Mouse (Mus musculus): ENCODE measurements at regions not wholly inside any gene's neighbourhood (a gene's known extent, or its start where the extent isn't known, plus 50 kb on each side); places are given as distances from the start of the nearest gene placed in this dataset.

- Histone ChIP-seq H3K27ac (ENCODE audit: control insufficient read depth, low read depth, low read length) (no peak overlapping the region), H3K9ac (ENCODE audit: control insufficient read depth, low read depth, low read length, poor library complexity, severe bottlenecking) (no peak overlapping the region), H3K36me3 (ENCODE audit: control insufficient read depth in 1 of 2, insufficient read depth in 2 of 2, low read length in 2 of 2) (no peaks in the 10 kb centered on the region), H3K27me3 (ENCODE audit: control insufficient read depth in 1 of 2, insufficient read depth in 2 of 2, low read length in 2 of 2) (no peaks in the 10 kb centered on the region), H3K79me2 (ENCODE audit: control insufficient read depth, insufficient read depth, low read length, poor library complexity) (no peaks in the 10 kb centered on the region), H3K4me1 (ENCODE audit: control insufficient read depth in 1 of 2, insufficient read depth in 2 of 2, low read length in 2 of 2) (no peaks in the 10 kb centered on the region), H3K4me3 (ENCODE audit: control insufficient read depth in 1 of 2, insufficient read depth in 1 of 2, low read depth in 2 of 2, low read length in 2 of 2) (no peak overlapping the region), H3K9me3 (replicated peaks; ENCODE audit: insufficient read depth, low read length) (no peaks in the 10 kb centered on the region)
- no peak for DNase-seq (ENCODE audit: low read depth, low spot score)
- TF ChIP-seq BHLHE40 (IDR thresholded peaks at IDR 0.05; ENCODE audit: borderline replicate concordance, low read depth, low read length) (no peak), POLR2AphosphoS5 (IDR thresholded peaks at IDR 0.05; ENCODE audit: borderline replicate concordance, low read depth, low read length) (no peak), ELF1 (IDR thresholded peaks at IDR 0.05; ENCODE audit: low read depth, low read length) (no peak), MYB (IDR thresholded peaks at IDR 0.05; ENCODE audit: low read depth, low read length) (no peak), ZC3H11A (IDR thresholded peaks at IDR 0.05; ENCODE audit: low read depth, low read length) (no peak), MYC (IDR thresholded peaks at IDR 0.05; ENCODE audit: low read depth, low read length) (no peak), MAFK (IDR thresholded peaks at IDR 0.05; ENCODE audit: borderline replicate concordance, low read depth, low read length) (no peak), ZMIZ1 (IDR thresholded peaks at IDR 0.05; ENCODE audit: low read depth, low read length) (no peak), POLR2A (IDR thresholded peaks at IDR 0.05; ENCODE audit: control insufficient read depth in 1 of 2, insufficient read depth in 1 of 2, low read depth in 1 of 2, low read length in 2 of 2, poor library complexity in 1 of 2) (no peak)
Observed at GRCm38 (mm10) chr6:6657928-6658500, 79.6 kb upstream of the Sem1 start.

GRCm38 (mm10) chr6:6660072-6660471, 81.6 kb upstream of the Sem1 start:
- no peak for DNase-seq (ENCODE audit: low read depth, low spot score)
- H3K27me3 ChIP-seq (ENCODE audit: control insufficient read depth in 1 of 2, insufficient read depth in 2 of 2, low read length in 2 of 2), result no peaks in the 10 kb centered on the region

GRCm38 (mm10) chr6:6666762-6667161, 88.3 kb upstream of the Sem1 start:
- Histone ChIP-seq H3K27ac (ENCODE audit: control insufficient read depth, low read depth, low read length) (no peak overlapping the region), H3K36me3 (ENCODE audit: control insufficient read depth in 1 of 2, insufficient read depth in 2 of 2, low read length in 2 of 2) (no peaks in the 10 kb centered on the region), H3K27me3 (ENCODE audit: control insufficient read depth in 1 of 2, insufficient read depth in 2 of 2, low read length in 2 of 2) (no peaks in the 10 kb centered on the region), H3K4me1 (ENCODE audit: control insufficient read depth in 1 of 2, insufficient read depth in 2 of 2, low read length in 2 of 2) (no peaks in the 10 kb centered on the region), H3K9me3 (replicated peaks; ENCODE audit: insufficient read depth, low read length) (no peaks in the 10 kb centered on the region), H3K4me3 (ENCODE audit: control insufficient read depth in 1 of 2, insufficient read depth in 1 of 2, low read depth in 2 of 2, low read length in 2 of 2) (no peak overlapping the region), H3K79me2 (ENCODE audit: control insufficient read depth, insufficient read depth, low read length, poor library complexity) (no peaks in the 10 kb centered on the region), H3K9ac (ENCODE audit: control insufficient read depth, low read depth, low read length, poor library complexity, severe bottlenecking) (no peak overlapping the region)
- no peak for DNase-seq (ENCODE audit: low read depth, low spot score)
- TF ChIP-seq MXI1 (IDR thresholded peaks at IDR 0.05; ENCODE audit: low read depth, low read length) (no peak), CHD1 (IDR thresholded peaks at IDR 0.05; ENCODE audit: low read depth, low read length) (no peak), GATA1 (IDR thresholded peaks at IDR 0.05; ENCODE audit: low read depth, low read length) (no peak), MAZ (IDR thresholded peaks at IDR 0.05; ENCODE audit: low read depth, low read length) (no peak), ETS1 (IDR thresholded peaks at IDR 0.05; ENCODE audit: low read depth, low read length) (no peak), NRF1 (IDR thresholded peaks at IDR 0.05; ENCODE audit: insufficient read depth, low read depth, low read length, poor library complexity, severe bottlenecking) (no peak), TAL1 (IDR thresholded peaks at IDR 0.05; ENCODE audit: low read length) (no peak), UBTF (IDR thresholded peaks at IDR 0.05; ENCODE audit: borderline replicate concordance, insufficient read depth, low read depth, low read length) (no peak), BHLHE40 (IDR thresholded peaks at IDR 0.05; ENCODE audit: borderline replicate concordance, low read depth, low read length) (no peak), CHD2 (IDR thresholded peaks at IDR 0.05; ENCODE audit: low read length) (no peak), EP300 (IDR thresholded peaks at IDR 0.05; ENCODE audit: low read depth in 1 of 2, low read length in 2 of 2) (no peak), HCFC1 (IDR thresholded peaks at IDR 0.05; ENCODE audit: low read depth, low read length) (no peak), ZNF384 (IDR thresholded peaks at IDR 0.05; ENCODE audit: low read depth, low read length) (no peak), GABPA (IDR thresholded peaks at IDR 0.05; ENCODE audit: low read depth, low read length) (no peak)

More at GRCm38 (mm10) chr6:6660072-6660471, 81.6 kb upstream of the Sem1 start:
- Histone ChIP-seq H3K4me1 (ENCODE audit: control insufficient read depth in 1 of 2, insufficient read depth in 2 of 2, low read length in 2 of 2) (no peaks in the 10 kb centered on the region), H3K9ac (ENCODE audit: control insufficient read depth, low read depth, low read length, poor library complexity, severe bottlenecking) (no peak overlapping the region), H3K27ac (ENCODE audit: control insufficient read depth, low read depth, low read length) (no peak overlapping the region), H3K79me2 (ENCODE audit: control insufficient read depth, insufficient read depth, low read length, poor library complexity) (no peaks in the 10 kb centered on the region), H3K9me3 (replicated peaks; ENCODE audit: insufficient read depth, low read length) (no peaks in the 10 kb centered on the region), H3K36me3 (ENCODE audit: control insufficient read depth in 1 of 2, insufficient read depth in 2 of 2, low read length in 2 of 2) (no peaks in the 10 kb centered on the region), H3K4me3 (ENCODE audit: control insufficient read depth in 1 of 2, insufficient read depth in 1 of 2, low read depth in 2 of 2, low read length in 2 of 2) (no peak overlapping the region)
- no peak for TF ChIP-seq NRF1 (IDR thresholded peaks at IDR 0.05; ENCODE audit: insufficient read depth, low read depth, low read length, poor library complexity, severe bottlenecking)
- TF ChIP-seq EP300 (IDR thresholded peaks at IDR 0.05; ENCODE audit: low read depth in 1 of 2, low read length in 2 of 2), result no peak
- no peak for TF ChIP-seq MAX (IDR thresholded peaks at IDR 0.05; ENCODE audit: low read length)
- no peak for TF ChIP-seq KAT2A (conservative IDR thresholded peaks at IDR 0.05; ENCODE audit: low read depth, low read length)
- no peak for TF ChIP-seq ZMIZ1 (IDR thresholded peaks at IDR 0.05; ENCODE audit: low read depth, low read length)
- TF ChIP-seq E2F4 (IDR thresholded peaks at IDR 0.05; ENCODE audit: borderline replicate concordance, low read depth, low read length), result no peak
- TF ChIP-seq MAFK (IDR thresholded peaks at IDR 0.05; ENCODE audit: borderline replicate concordance, low read depth, low read length), result no peak
- no peak for TF ChIP-seq MYB (IDR thresholded peaks at IDR 0.05; ENCODE audit: low read depth, low read length)
- no peak for TF ChIP-seq TAL1 (IDR thresholded peaks at IDR 0.05; ENCODE audit: low read length)
- TF ChIP-seq GATA1 (IDR thresholded peaks at IDR 0.05; ENCODE audit: low read depth, low read length), result no peak
- TF ChIP-seq TCF12 (IDR thresholded peaks at IDR 0.05; ENCODE audit: low read depth, low read length), result no peak
- TF ChIP-seq ZKSCAN1 (IDR thresholded peaks at IDR 0.05; ENCODE audit: low read depth, low read length), result no peak
- no peak for TF ChIP-seq RCOR1 (IDR thresholded peaks at IDR 0.05; ENCODE audit: low read depth, low read length)
- no peak for TF ChIP-seq ZNF384 (IDR thresholded peaks at IDR 0.05; ENCODE audit: low read depth, low read length)
